Mouse (Mus musculus) bone marrow macrophage, adult 2 months (primary cell): Measurements from ENCODE around the gene Fth1.

Experiments used
- CTCF ChIP-seq: IDR thresholded peaks from 2 replicates; pipeline ENCODE4 v1.5.1; 2012; ENCODE audit warnings: low read depth, mild to moderate bottlenecking, low read length, moderate library complexity
- POLR2A ChIP-seq: IDR thresholded peaks from 2 replicates; pipeline ENCODE4 v1.6.1; 2012; ENCODE audit warnings: mild to moderate bottlenecking, low read depth, low read length, borderline replicate concordance

DNA sequence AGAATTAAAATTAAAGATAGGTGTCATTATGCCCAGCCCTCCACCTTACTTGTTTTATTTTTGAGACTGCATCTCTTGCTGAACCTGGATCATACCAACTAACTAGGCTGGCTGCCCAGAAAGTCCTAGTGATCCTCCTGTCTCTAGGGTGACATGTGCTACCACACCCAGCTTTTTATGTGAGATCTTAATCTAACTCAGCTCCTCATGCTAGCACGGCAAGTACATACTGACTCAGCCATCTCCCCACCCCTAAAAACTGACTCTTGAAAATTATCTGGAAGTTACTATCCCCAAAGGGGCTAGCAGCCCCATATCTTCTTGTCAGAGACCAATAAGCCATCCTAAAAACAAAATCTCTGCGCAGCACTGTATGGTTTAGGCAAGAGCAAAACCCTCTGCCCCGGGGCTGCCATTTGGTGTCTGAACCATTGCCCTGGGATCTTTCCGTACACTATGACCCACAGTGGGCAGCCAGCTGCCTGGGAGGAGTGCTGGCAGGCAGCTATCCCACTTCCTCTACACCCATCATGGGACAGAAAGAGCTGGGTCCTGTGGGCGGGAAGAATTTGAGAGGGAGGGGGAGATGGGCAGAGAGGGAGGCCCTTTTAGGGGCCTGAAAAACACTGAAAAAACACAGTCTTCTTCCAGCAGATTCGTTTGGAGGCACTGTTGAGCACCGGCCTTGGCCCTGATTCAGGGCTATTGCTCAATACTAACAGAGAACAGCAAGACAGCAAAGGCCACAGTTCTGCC, 26.2 kb upstream of the Fth1 start:
- TF ChIP-seq CTCF (no peak), POLR2A (no peak)
